Mouse (Mus musculus) heart, embryonic 16.5 days (tissue): ENCODE measurements around the gene Dcaf10. TPM values are rescaled to one million over a fixed set of nuclear protein-coding genes. Genes with fewer than 3 reads are reported as not detected.
"Not testable (repeated sequence)": the region's sequence is repeated elsewhere in the genome, so short reads cannot be mapped to it uniquely, and the experiment has no call there.

Experiments
- ATAC-seq: fragments of 200-750 bp; cut with Nextera tagmentation; replicated peaks from 2 replicates; pipeline ENCODE4 v1.8.0; 2017; ENCODE audit warnings: moderate number of reproducible peaks; ENCODE audit not compliant: insufficient read depth, low FRiP score; ENCODE audit errors: extremely low read depth
- H3K27ac ChIP-seq: fragments of 300-500 bp; sonication (generic); 2 replicates; pipeline ENCODE4 v1.5.1; 2014; ENCODE audit warnings: mild to moderate bottlenecking, low read length, control low read depth, moderate library complexity
- H3K27me3 ChIP-seq: fragments of 300-500 bp; sonication (generic); 2 replicates; pipeline ENCODE4 v1.6.1; 2014; ENCODE audit warnings: low read length, mixed read lengths; ENCODE audit not compliant: control insufficient read depth, insufficient read depth
- H3K36me3 ChIP-seq: fragments of 300-500 bp; sonication (generic); 2 replicates; pipeline ENCODE4 v1.6.1; 2014; ENCODE audit not compliant: control insufficient read depth, insufficient read depth
- H3K4me1 ChIP-seq: fragments of 300-500 bp; sonication (generic); 2 replicates; pipeline ENCODE4 v1.6.1; 2014; ENCODE audit warnings: low read length, mixed read lengths; ENCODE audit not compliant: control insufficient read depth, insufficient read depth
- H3K4me2 ChIP-seq: fragments of 300-500 bp; sonication (generic); 2 replicates; pipeline ENCODE4 v1.6.1; 2014; ENCODE audit warnings: low read depth, mild to moderate bottlenecking, control low read depth, low read length
- H3K4me3 ChIP-seq: fragments of 300-500 bp; sonication (generic); 2 replicates; pipeline ENCODE4 v1.5.1; 2014; ENCODE audit warnings: mild to moderate bottlenecking, control low read depth, low read length
- H3K9ac ChIP-seq: fragments of 300-500 bp; sonication (generic); 2 replicates; pipeline ENCODE4 v1.6.1; 2014; ENCODE audit warnings: low read length, control low read depth
- H3K9me3 ChIP-seq: fragments of 300-500 bp; sonication (generic); replicated peaks from 2 replicates; pipeline ENCODE4 v1.6.1; 2016; ENCODE audit warnings: low read length; ENCODE audit not compliant: control insufficient read depth
- WGBS: fragments of 180-500 bp; shearing (Covaris S2); extraction: QIAGEN DNeasy Blood & Tissue Kit; methylation state at CpG from one replicate; pipeline ENCODE4 v1.1.7; 2014; 5-methylcytosine and 5-hydroxymethylcytosine counted together
- polyA plus RNA-seq: library from polyadenylated mRNA; unstranded; fragments of >200 nt; fragmentation: Nextera tagmentation; extraction: Ambion mirVana; gene quantifications from 2 replicates; pipeline ENCODE4 v1.2.1, GENCODE M21; 2015

Gene Dcaf10
- polyA plus RNA-seq, 1 experiment from 2014 or later: 6.7 TPM

DNA sequence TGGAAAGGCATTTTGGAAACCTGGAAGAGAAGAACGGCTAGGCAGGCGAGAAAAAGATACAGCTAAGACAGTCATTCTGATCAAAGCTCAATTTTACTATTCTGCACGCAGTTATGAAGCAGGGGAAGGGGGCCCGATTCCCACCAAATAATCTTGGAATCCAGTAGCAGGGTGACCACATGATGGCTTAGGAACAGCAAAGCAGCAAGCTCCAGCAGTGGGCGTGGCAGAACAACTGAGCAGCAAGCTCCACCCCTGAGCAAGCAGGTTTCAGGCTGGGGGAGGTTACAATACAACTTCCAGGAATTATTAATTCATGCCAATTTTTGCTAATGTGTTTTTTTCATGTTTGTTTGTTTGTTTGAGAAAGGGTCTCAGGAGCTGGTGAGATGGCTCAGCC is 45.4 kb downstream of the Dcaf10 start:
- H3K27ac ChIP-seq, H3K9me3 ChIP-seq, H3K9ac ChIP-seq, ATAC-seq, H3K27me3 ChIP-seq, H3K36me3 ChIP-seq, H3K4me2 ChIP-seq, H3K4me1 ChIP-seq, H3K4me3 ChIP-seq: not testable (repeated sequence)
- WGBS: 85% methylated on average over 5 of the region's 5 CpGs

DNA sequence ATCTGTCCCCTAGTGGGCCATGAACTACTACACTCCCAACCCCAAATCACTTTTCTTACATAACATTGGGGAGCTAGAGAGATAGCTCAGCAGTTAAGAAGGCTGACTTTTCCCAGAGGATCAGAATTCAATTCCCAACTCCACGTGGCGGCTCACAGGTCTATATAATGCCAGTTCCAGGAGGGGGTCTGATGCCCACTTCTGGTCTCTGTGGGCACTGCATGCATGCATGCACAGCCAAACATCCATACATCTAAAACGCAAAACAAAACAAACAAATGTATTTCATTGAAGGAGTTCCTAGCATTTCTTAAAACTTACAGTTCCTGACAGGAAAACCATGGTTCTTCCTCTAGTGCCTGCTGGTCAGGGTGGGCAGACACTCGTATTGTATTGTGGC is 50.2 kb downstream of the Dcaf10 start:
- Histone ChIP-seq H3K36me3 (no peaks in the 10 kb centered on the region; the same call in 1 of the 2 replicates), H3K4me1 (peaks cover 8% of the 10 kb centered on the region; the same call in 1 of the 2 replicates), H3K27ac (no peak overlapping the region), H3K27me3 (no peaks in the 10 kb centered on the region), H3K9me3 (no peaks in the 10 kb centered on the region), H3K4me2 (no peak overlapping the region), H3K9ac (no peak overlapping the region; the same call in 1 of the 2 replicates), H3K4me3 (no peak overlapping the region)
- ATAC-seq: no peak
- WGBS: 70% methylated on average over 4 of the region's 4 CpGs

DNA sequence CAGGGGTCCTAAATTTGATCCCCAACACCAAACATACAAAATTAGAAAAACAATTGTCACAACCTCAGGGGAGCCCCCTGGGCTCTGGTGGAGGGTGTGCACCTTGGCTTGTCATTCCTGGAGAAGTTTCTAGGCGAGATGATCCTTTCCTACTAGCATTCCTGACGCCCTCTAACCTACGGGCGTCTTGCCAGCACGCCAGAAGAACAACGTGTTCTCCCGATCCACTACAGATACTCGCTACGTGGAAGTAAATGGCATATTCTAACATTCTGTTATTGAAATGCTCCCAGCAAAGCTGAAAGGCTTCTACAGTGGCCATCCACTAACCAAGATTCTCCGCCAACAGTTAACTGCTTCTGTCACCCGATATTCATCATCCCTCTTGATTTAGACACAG is 50.7 kb downstream of the Dcaf10 start:
- Histone ChIP-seq H3K27me3 (no peaks in the 10 kb centered on the region), H3K27ac (no peak overlapping the region), H3K4me3 (no peak overlapping the region), H3K9me3 (no peaks in the 10 kb centered on the region), H3K9ac (peak overlapping the region; percentile 21; the same call in 1 of the 2 replicates), H3K36me3 (peaks cover under 1% of the 10 kb centered on the region; the same call in 1 of the 2 replicates), H3K4me2 (no peak overlapping the region), H3K4me1 (peaks cover 8% of the 10 kb centered on the region; the same call in 1 of the 2 replicates)
- WGBS: 43% methylated on average over 11 of the region's 11 CpGs
- no peak for ATAC-seq

DNA sequence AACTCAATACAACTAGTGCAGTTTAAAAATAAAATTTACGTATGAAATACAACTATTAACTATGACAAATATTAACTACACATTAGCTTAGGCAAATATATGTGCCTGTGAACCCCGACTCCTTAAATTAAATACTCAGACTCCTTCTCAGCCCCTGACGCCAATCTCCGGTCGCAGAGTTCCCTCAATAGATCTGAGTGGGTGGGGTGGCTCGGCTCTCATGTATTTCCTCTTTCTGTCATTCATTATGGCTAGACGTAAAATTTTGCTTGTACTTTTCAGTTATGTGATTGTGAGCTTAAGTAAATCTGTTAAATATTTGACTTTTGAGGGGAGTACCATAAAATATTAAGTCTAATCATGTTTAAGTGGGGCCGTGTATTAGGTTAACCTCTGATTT is 51.1 kb downstream of the Dcaf10 start:
- no peak overlapping the region for H3K4me3 ChIP-seq
- no peak overlapping the region for H3K9ac ChIP-seq
- 68% methylated on average over 8 of the region's 8 CpGs for WGBS
- no peak overlapping the region for H3K27ac ChIP-seq
- no peaks in the 10 kb centered on the region for H3K9me3 ChIP-seq
- no peak for ATAC-seq
- H3K4me1 ChIP-seq: peaks cover 8% of the 10 kb centered on the region; the same call in 1 of the 2 replicates
- H3K36me3 ChIP-seq: peaks cover 5% of the 10 kb centered on the region; the same call in 1 of the 2 replicates
- no peak overlapping the region for H3K4me2 ChIP-seq
- H3K27me3 ChIP-seq: no peaks in the 10 kb centered on the region

DNA sequence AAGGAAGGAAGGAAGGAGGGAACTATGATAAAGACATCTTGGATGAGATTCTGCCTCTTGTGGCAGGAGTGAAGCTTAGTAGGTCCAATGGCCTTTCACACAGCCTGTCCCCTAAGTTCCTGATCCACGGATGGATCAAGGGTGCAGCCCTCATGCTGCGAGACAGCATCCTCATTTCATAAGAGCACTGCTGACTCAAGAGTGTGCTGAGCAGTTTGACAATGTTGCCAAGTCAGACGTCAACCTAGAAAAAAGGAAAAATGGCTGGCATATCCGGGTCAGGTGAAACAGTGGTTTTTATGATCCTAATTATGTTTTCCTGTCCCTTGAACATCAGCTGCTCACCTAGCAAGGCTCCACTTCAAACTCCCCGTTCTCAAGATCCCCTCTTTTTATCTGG is 51.8 kb downstream of the Dcaf10 start:
- no peak for ATAC-seq
- 75% methylated on average over 5 of the region's 5 CpGs for WGBS
- H3K4me2 ChIP-seq: no peak overlapping the region

DNA sequence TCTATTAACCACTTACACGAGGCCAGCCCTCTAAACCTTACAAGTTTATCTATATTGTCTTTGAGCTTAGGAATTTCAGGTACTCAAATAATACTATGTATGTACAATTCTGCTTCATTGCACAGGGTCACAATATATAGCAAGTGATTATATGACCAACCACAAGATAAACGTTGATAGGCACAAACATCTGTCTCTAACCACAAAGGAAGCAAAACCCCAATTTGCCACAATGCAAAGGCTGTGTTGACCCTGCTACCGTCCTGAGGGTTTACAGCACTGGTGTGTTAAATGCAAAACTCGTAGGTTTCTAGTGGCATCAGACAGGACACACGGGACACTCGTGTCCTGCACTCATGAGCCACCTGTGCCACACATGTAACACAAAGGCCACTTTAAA is 54.3 kb downstream of the Dcaf10 start:
- not testable (repeated sequence) for H3K4me1 ChIP-seq, H3K9ac ChIP-seq, ATAC-seq, H3K9me3 ChIP-seq, H3K4me3 ChIP-seq, H3K27me3 ChIP-seq, H3K27ac ChIP-seq, H3K4me2 ChIP-seq
- WGBS: 83% methylated on average over 5 of the region's 6 CpGs
- peaks cover 26% of the 10 kb centered on the region for H3K36me3 ChIP-seq

More for the DNA sequence above, 51.8 kb downstream of the Dcaf10 start:
- Histone ChIP-seq H3K36me3 (peaks cover 9% of the 10 kb centered on the region; the same call in 1 of the 2 replicates), H3K27me3 (no peaks in the 10 kb centered on the region), H3K4me3 (no peak overlapping the region), H3K9me3 (no peaks in the 10 kb centered on the region), H3K4me1 (peaks cover 8% of the 10 kb centered on the region; the same call in 1 of the 2 replicates), H3K27ac (no peak overlapping the region), H3K9ac (no peak overlapping the region)

DNA sequence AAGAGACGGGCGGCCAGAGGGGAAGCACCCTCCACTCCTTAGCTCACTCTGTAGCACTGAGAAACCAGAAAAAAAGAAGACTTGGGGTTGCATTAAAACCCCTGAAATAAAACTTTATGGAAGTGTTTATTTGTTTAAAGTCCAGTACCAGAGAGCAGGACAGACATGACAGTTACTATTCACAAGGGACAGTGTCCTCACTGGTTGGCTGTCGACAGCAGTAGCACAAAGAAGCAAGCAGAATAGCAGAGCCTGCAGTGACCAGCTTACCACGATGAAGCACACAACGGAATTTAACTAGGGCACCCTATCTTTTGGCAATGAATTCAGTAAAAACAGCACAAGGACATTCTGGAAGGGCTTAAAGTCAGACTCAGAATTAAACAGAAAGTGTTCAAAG is 56.4 kb downstream of the Dcaf10 start:
- not testable (repeated sequence) for H3K27me3 ChIP-seq, H3K27ac ChIP-seq, H3K4me2 ChIP-seq, H3K9ac ChIP-seq, H3K9me3 ChIP-seq, H3K4me3 ChIP-seq, ATAC-seq
- Histone ChIP-seq H3K4me1 (peaks cover 12% of the 10 kb centered on the region), H3K36me3 (peaks cover 33% of the 10 kb centered on the region)
- WGBS: 68% methylated on average over 5 of the region's 5 CpGs

DNA sequence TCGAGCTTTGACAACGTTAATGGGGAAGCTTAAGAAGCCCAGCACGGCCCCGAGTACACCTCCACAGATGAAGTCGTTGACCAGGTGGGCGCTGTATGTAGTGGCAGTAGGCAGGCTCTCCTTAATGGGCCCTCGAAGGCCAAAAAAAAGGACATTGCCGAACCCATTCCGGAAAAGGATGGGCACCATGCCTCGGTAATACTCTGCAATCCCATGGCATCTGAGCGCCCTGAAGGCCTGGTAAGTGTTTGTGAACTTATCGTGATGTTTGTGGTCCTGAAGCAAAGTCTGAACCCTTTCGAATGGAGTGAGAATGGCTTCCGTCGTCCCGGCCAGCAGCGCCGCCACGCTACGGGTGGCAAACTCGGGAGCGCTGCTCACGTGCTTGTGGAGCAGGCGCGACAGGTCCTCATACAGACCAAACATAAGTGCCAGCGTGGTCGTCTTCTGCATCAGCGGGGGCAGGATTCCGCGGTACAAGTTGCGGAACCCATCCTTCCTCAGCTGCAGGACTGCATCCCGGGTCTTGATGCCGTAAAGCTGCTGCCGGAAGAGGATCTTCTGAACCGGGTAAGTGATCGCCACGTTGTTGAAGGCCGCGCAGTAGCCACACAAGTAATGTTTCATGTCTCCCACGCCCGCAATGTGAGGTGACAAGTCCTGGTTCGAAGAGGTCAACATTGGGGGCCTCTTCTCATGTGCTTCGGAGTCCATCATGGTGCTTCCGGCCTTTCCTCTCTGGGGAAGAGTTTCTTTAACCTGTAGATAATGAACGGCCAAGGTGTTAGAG is 57.7 kb downstream of the Dcaf10 start:
- 93% methylated on average over 45 of the region's 45 CpGs for WGBS
- no peak for ATAC-seq
- no peaks in the 10 kb centered on the region for H3K27me3 ChIP-seq

DNA sequence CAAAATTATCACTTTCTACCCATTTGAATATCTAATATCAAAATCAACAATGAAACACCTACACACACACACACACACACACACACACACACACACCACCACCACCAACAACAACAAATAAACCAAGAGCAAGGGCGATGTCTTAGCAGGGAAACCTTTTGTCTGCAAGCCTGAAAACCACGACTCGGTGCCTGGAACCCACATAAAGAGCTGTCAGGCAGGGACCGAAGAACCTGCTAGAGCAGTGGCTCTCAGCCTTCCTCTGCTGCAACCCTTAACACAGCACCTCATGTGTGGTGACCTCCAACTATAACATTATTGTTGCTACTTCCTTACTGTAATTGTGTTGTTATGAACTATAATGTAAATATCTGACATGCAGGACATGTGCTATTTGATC is 60.4 kb downstream of the Dcaf10 start:
- no peak for ATAC-seq
- Histone ChIP-seq H3K4me1 (peaks cover 31% of the 10 kb centered on the region), H3K27ac (no peak overlapping the region), H3K4me3 (no peak overlapping the region), H3K4me2 (no peak overlapping the region), H3K36me3 (peaks cover 39% of the 10 kb centered on the region), H3K9ac (no peak overlapping the region), H3K27me3 (no peaks in the 10 kb centered on the region), H3K9me3 (no peaks in the 10 kb centered on the region)
- WGBS: 80% methylated on average over 4 of the region's 4 CpGs

More for the DNA sequence above, 57.7 kb downstream of the Dcaf10 start:
- Histone ChIP-seq H3K4me1 (peaks cover 16% of the 10 kb centered on the region), H3K4me2 (no peak overlapping the region), H3K4me3 (no peak overlapping the region), H3K27ac (no peak overlapping the region), H3K9me3 (no peaks in the 10 kb centered on the region), H3K9ac (no peak overlapping the region), H3K36me3 (peaks cover 39% of the 10 kb centered on the region)
